ENCODE assay signal across 8 mouse cellular contexts in genomic region chr11:59885217-59885986, GRCm38 (mm10). TPM values are rescaled to one million over a fixed set of nuclear protein-coding genes. Genes with fewer than 3 reads are reported as not detected.
A peak's percentile ranks its signal among the peaks of the same experiment; 100 is the strongest.
DNase-seq lines count a peak whose midpoint lies in the region; ATAC-seq lines count a peak whose summit lies in the region.

No protein-coding gene starts in this region.

- WGBS in forebrain, embryonic 10.5 days = 74% methylated on average over 17 of the region's 17 CpGs
- 78% methylated on average over 17 of the region's 17 CpGs for WGBS in forebrain, embryonic 12.5 days
- WGBS in heart, embryonic 11.5 days (ENCODE audit: insufficient replicate concordance) = 41% methylated on average over 17 of the region's 17 CpGs

- no peaks in the 10 kb centered on the region for H3K36me3 ChIP-seq in forebrain, embryonic 10.5 days (replicated peaks)
- no peaks in the 10 kb centered on the region for H3K36me3 ChIP-seq in forebrain, embryonic 12.5 days (replicated peaks)
- H3K36me3 ChIP-seq in heart, embryonic 11.5 days (ENCODE audit: control insufficient read depth, insufficient read depth, low read length) = no peaks in the 10 kb centered on the region

- H3K27me3 ChIP-seq in forebrain, embryonic 10.5 days (ENCODE audit: poor library complexity, severe bottlenecking) = no peaks in the 10 kb centered on the region
- no peaks in the 10 kb centered on the region for H3K27me3 ChIP-seq in forebrain, embryonic 12.5 days
- H3K27me3 ChIP-seq in heart, embryonic 11.5 days (ENCODE audit: control insufficient read depth, insufficient read depth, low read length) = no peaks in the 10 kb centered on the region

- H3K4me3 ChIP-seq in forebrain, embryonic 10.5 days = no peak overlapping the region
- H3K4me3 ChIP-seq in forebrain, embryonic 12.5 days (replicated peaks) = no peak overlapping the region
- H3K4me3 ChIP-seq in heart, embryonic 11.5 days (ENCODE audit: low read depth, low read length) = no peak overlapping the region

- peak overlapping the region; percentile 36; the same call in 1 of the 2 replicates for H3K27ac ChIP-seq in forebrain, embryonic 10.5 days
- no peak overlapping the region for H3K27ac ChIP-seq in forebrain, embryonic 12.5 days
- H3K27ac ChIP-seq in heart, embryonic 11.5 days (ENCODE audit: low read depth, low read length) = peak overlapping the region; percentile 68

- H3K4me2 ChIP-seq in forebrain, embryonic 12.5 days = no peak overlapping the region
- peak overlapping the region; percentile 2 for H3K4me2 ChIP-seq in heart, embryonic 11.5 days

- H3K4me1 ChIP-seq in forebrain, embryonic 10.5 days = peaks cover 4% of the 10 kb centered on the region; the same call in 1 of the 2 replicates
- peaks cover under 1% of the 10 kb centered on the region for H3K4me1 ChIP-seq in forebrain, embryonic 12.5 days
- peaks cover 13% of the 10 kb centered on the region for H3K4me1 ChIP-seq in heart, embryonic 11.5 days (ENCODE audit: control insufficient read depth, insufficient read depth, low read length)

- no peaks in the 10 kb centered on the region for H3K9me3 ChIP-seq in forebrain, embryonic 10.5 days
- no peaks in the 10 kb centered on the region for H3K9me3 ChIP-seq in forebrain, embryonic 12.5 days
- H3K9me3 ChIP-seq in heart, embryonic 11.5 days (replicated peaks; ENCODE audit: control insufficient read depth, low read length) = no peaks in the 10 kb centered on the region

- ATAC-seq in forebrain, embryonic 12.5 days (ENCODE audit: low FRiP score) = no peak
- ATAC-seq in heart, embryonic 11.5 days (replicated peaks; ENCODE audit: insufficient number of reproducible peaks, low FRiP score, low TSS enrichment) = no peak
- 0 out of 2 replicates have a peak, but pooled peaks have one; percentile 28 for ATAC-seq in megakaryocyte-erythroid progenitor cell, adult 5-6 weeks (replicated peaks; ENCODE audit: low FRiP score, low TSS enrichment, poor library complexity, severe bottlenecking)
- ATAC-seq in erythroblast, adult 5-6 weeks (replicated peaks; ENCODE audit: low FRiP score, poor library complexity, severe bottlenecking) = no peak

- DNase-seq in forebrain, embryonic 10.5 days (ENCODE audit: extremely low spot score, low spot score) = no peak
- DNase-seq in adipocyte (ENCODE audit: low spot score) = peak; percentile 33
- DNase-seq in kidney, postnatal 10 days = peak; percentile 63
- DNase-seq in gastrocnemius, postnatal 25 days = no peak

- no peak overlapping the region for H3K9ac ChIP-seq in forebrain, embryonic 12.5 days
- H3K9ac ChIP-seq in heart, embryonic 11.5 days (ENCODE audit: low read depth, low read length) = peak overlapping the region; percentile 64

RNA-seq across cellular contexts. Expression of gene Cops3, which starts 45.8 kb away (rescaled TPM):
- 256 and 258 TPM in 2 replicates for polyA plus RNA-seq in forebrain, embryonic 10.5 days (2016; fragmentation: Nextera tagmentation; extraction: Ambion mirVana)
- 221 and 226 TPM in 2 replicates for polyA plus RNA-seq in forebrain, embryonic 12.5 days (2016; fragmentation: Nextera tagmentation; extraction: Ambion mirVana)
- polyA plus RNA-seq in heart, embryonic 11.5 days (2014; fragmentation: Nextera tagmentation; extraction: Ambion mirVana) = 168 and 181 TPM in 2 replicates
- total RNA-seq in megakaryocyte-erythroid progenitor cell, adult 5-6 weeks (2014; fragmentation: Nextera tagmentation) = 171 and 212 TPM in 2 replicates
- 224 and 228 TPM in 2 replicates for total RNA-seq in megakaryocyte-erythroid progenitor cell, adult 5-6 weeks (2017)
- total RNA-seq in erythroblast, adult 5-6 weeks (2015; ENCODE audit: low replicate concordance) = 57.3 and 117 TPM in 2 replicates
- total RNA-seq in erythroblast, adult 5-6 weeks (2017; ENCODE audit: low replicate concordance) = 31.9 and 41.4 TPM in 2 replicates
- 10 to 100 TPM; 76.2 TPM for total RNA-seq in gastrocnemius, postnatal 25 days (2021)

RNA-seq across cellular contexts. Expression of gene Nt5m, which starts 46.2 kb away (rescaled TPM):
- 33.6 and 38.8 TPM in 2 replicates for polyA plus RNA-seq in forebrain, embryonic 10.5 days (2016; fragmentation: Nextera tagmentation; extraction: Ambion mirVana)
- polyA plus RNA-seq in forebrain, embryonic 12.5 days (2016; fragmentation: Nextera tagmentation; extraction: Ambion mirVana) = 41.5 and 41.9 TPM in 2 replicates
- polyA plus RNA-seq in heart, embryonic 11.5 days (2014; fragmentation: Nextera tagmentation; extraction: Ambion mirVana) = 31.7 and 36.5 TPM in 2 replicates
- 19.6 and 21.9 TPM in 2 replicates for total RNA-seq in megakaryocyte-erythroid progenitor cell, adult 5-6 weeks (2014; fragmentation: Nextera tagmentation)
- 16.6 and 26.9 TPM in 2 replicates for total RNA-seq in megakaryocyte-erythroid progenitor cell, adult 5-6 weeks (2017)
- total RNA-seq in erythroblast, adult 5-6 weeks (2015; ENCODE audit: low replicate concordance) = 0.38 and 1.0 TPM in 2 replicates
- 2.0 TPM in 1 of 2 replicates, not detected in the other for total RNA-seq in erythroblast, adult 5-6 weeks (2017; ENCODE audit: low replicate concordance)
- total RNA-seq in gastrocnemius, postnatal 25 days (2021) = 10 to 100 TPM; 18.0 to 24.5 TPM

Comparison
In these comparisons a context has a peak if more than half of its experiments do, and no peak if none do; other contexts are left out.
1. DNase-seq: peak in adipocyte (single experiment) and kidney, postnatal 10 days (single experiment); none in forebrain, embryonic 10.5 days (single experiment) and gastrocnemius, postnatal 25 days (single experiment).
2. RNA of gene Nt5m, which starts 46.2 kb away (total RNA-seq): 16.6 to 26.9 TPM in megakaryocyte-erythroid progenitor cell, adult 5-6 weeks and 18.0 to 24.5 TPM in gastrocnemius, postnatal 25 days; 0.38 to 2.0 TPM in erythroblast, adult 5-6 weeks; every median in the first group is over 4 times any median in the second.